Mouse (Mus musculus): ENCODE results near the gene Xndc1. TPM values are rescaled to one million over a fixed set of nuclear protein-coding genes. Genes with fewer than 3 reads are reported as not detected.
A peak's percentile ranks its signal among the peaks of the same experiment; 100 is the strongest.
"Not testable (repeated sequence)": the region's sequence is repeated elsewhere in the genome, so short reads cannot be mapped to it uniquely, and the experiment has no call there.

Xndc1 gene
- polyA plus RNA-seq (2014; fragmentation: Nextera tagmentation; extraction: Ambion mirVana) = 22.7 and 25.8 TPM in 2 replicates

DNA sequence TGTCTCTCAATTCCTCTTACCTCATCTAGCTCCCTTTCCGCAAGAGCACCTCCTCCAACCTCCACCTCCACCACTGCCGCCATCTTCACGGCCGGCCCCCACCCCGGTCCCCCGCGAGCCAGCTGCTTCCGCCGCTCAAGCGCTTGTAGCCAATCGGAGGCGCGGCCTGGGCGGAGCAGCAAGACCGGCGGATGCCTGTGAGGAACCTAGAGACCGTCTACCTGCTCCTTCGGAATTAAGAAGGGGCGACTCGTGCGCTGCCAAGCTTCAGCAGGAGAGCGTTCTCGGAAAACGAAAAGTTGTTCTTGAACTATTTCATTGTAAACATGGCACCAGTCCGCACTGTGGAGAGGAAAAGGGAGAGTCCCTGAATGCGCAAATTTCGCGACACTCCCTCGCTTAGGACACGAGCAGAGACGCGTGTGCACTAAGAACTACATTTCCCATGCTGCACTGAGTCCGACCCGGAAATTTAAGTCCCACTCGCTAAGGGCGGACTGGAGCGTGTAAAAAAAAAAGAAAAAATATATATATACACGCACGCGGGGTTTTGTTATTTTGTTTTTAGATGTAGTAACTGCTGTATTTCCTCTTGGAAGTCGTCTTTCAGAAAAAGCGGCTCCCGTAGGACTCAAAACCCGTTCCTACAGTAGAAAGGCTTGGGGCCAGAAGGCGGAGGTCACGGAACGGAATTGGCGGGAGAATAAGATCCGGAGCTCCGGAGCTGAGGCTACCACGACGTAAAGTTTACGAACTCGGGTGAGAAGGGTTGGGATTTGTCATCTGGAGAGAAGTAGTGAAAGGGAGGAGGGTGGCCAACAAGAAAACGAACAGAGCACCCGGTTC is at the start of gene Xndc1, which contains the start of the genes Rnf121 and Xntrpc:
Gene Xndc1, plus strand, starts transcription at position 466 of the 846 bp plus-strand sequence.
Gene Rnf121, minus strand, starts transcription at position 424 of the 846 bp plus-strand sequence.
Gene Xntrpc, plus strand, starts transcription at position 668 of the 846 bp plus-strand sequence.
- no peaks in the 10 kb centered on the region for H3K9me3 ChIP-seq (ENCODE audit: control insufficient read depth, low read length)
- peak within 1 kb of the TSS; percentile 73 for H3K4me3 ChIP-seq (ENCODE audit: low read depth, low read length)
- H3K4me1 ChIP-seq (replicated peaks; ENCODE audit: control insufficient read depth, insufficient read depth, low read length) = peaks cover 21% of the 10 kb centered on the region
- 0 out of 2 replicates have a peak, but pooled peaks cover 8% of the 10 kb centered on the region for H3K36me3 ChIP-seq (ENCODE audit: control insufficient read depth, insufficient read depth, low read length)
- H3K4me2 ChIP-seq (ENCODE audit: low read length) = peak within 1 kb of the TSS; percentile 90
- ATAC-seq (replicated peaks; ENCODE audit: low FRiP score, low TSS enrichment, low read depth) = peak; percentile 97
- H3K9ac ChIP-seq (ENCODE audit: low read length) = peak within 1 kb of the TSS; percentile 57
- peak within 1 kb of the TSS; percentile 87 for H3K27ac ChIP-seq (ENCODE audit: low read depth)
- under 1% methylated on average over 56 of the region's 56 CpGs for WGBS
- H3K27me3 ChIP-seq (replicated peaks; ENCODE audit: control insufficient read depth, insufficient read depth, low read length) = no peaks in the 10 kb centered on the region
- peak; percentile 98 for DNase-seq (ENCODE audit: low spot score)

DNA sequence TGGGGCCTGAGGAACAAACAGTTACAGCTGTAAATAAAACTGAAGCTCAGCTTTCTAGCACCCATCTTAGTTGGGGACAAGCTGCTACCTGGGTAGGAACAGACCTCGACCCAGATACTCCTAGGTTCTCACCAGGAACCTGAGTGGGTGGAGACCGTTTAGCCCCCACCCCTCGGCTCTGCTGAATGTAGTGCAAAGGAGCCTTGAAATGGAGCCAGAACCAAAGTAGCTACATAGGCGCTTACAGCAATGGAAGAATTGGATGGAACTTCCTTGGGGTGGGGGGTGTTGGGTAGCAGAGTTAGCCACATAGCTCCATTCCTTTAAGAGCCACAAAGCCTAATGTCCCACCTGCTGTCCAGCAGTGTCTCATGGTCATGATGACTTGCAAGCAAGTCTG is 48.4 kb upstream of the Xndc1 start:
- Histone ChIP-seq H3K27ac (ENCODE audit: low read depth) (no peak overlapping the region), H3K4me2 (ENCODE audit: low read length) (no peak overlapping the region), H3K27me3 (replicated peaks; ENCODE audit: control insufficient read depth, insufficient read depth, low read length) (no peaks in the 10 kb centered on the region), H3K4me3 (ENCODE audit: low read depth, low read length) (no peak overlapping the region), H3K9ac (ENCODE audit: low read length) (no peak overlapping the region), H3K4me1 (replicated peaks; ENCODE audit: control insufficient read depth, insufficient read depth, low read length) (no peaks in the 10 kb centered on the region), H3K36me3 (ENCODE audit: control insufficient read depth, insufficient read depth, low read length) (peaks cover 89% of the 10 kb centered on the region), H3K9me3 (ENCODE audit: control insufficient read depth, low read length) (no peaks in the 10 kb centered on the region)
- DNase-seq (ENCODE audit: low spot score) = no peak
- 85% methylated on average over 4 of the region's 4 CpGs for WGBS
- no peak for ATAC-seq (replicated peaks; ENCODE audit: low FRiP score, low TSS enrichment, low read depth)

DNA sequence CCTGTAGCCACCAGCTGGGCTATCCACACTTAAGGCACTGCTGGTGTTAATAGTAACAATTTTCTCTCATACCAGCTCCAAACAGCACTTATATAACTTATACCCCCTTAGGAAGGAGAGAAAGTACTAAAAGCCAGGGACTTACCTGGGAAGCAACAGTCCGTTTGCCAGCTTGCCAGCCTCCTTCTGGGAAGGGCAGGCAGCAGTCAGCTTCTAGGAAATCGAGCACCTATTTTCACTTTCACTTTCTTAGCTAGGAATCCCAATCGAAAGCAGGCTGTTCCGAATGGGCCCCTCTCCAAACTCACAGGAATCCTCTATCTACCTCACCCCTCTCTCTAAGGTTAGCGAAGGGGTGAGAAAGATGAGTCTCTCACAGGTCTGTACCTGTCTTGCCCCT is 47.9 kb upstream of the Xndc1 start:
- Histone ChIP-seq H3K4me1 (replicated peaks; ENCODE audit: control insufficient read depth, insufficient read depth, low read length) (no peaks in the 10 kb centered on the region), H3K27ac (ENCODE audit: low read depth) (no peak overlapping the region), H3K9me3 (ENCODE audit: control insufficient read depth, low read length) (no peaks in the 10 kb centered on the region), H3K36me3 (ENCODE audit: control insufficient read depth, insufficient read depth, low read length) (peaks cover 89% of the 10 kb centered on the region), H3K4me2 (ENCODE audit: low read length) (no peak overlapping the region), H3K4me3 (ENCODE audit: low read depth, low read length) (no peak overlapping the region), H3K9ac (ENCODE audit: low read length) (no peak overlapping the region), H3K27me3 (replicated peaks; ENCODE audit: control insufficient read depth, insufficient read depth, low read length) (no peaks in the 10 kb centered on the region)
- ATAC-seq (replicated peaks; ENCODE audit: low FRiP score, low TSS enrichment, low read depth) (no peak), DNase-seq (ENCODE audit: low spot score) (no peak)
- WGBS = 88% methylated on average over 5 of the region's 5 CpGs

DNA sequence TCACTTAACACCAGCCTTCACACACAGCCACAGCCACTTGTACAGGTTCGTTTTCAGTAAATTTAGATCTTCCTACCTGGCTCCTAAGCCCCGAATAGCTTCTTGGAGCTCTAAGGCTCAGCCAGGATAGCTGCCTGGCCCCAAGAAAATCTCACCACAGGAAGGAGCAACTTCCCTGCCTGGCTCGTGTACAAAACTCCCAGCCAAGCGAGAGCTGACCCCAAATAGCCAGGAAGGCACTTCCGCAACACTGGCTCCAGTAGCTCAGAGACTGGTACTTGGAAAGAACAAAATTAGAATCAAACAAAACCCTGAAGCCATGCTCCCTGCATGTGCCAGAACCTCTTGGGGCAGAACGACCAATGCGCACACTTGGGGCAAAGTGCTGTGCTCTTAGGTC is 47.3 kb upstream of the Xndc1 start:
- H3K27ac ChIP-seq (ENCODE audit: low read depth) = no peak overlapping the region; the same call in 1 of the 2 replicates
- no peak overlapping the region for H3K9ac ChIP-seq (ENCODE audit: low read length)
- 83% methylated on average over 7 of the region's 7 CpGs for WGBS
- H3K4me3 ChIP-seq (ENCODE audit: low read depth, low read length) = no peak overlapping the region
- H3K9me3 ChIP-seq (ENCODE audit: control insufficient read depth, low read length) = no peaks in the 10 kb centered on the region
- H3K4me2 ChIP-seq (ENCODE audit: low read length) = no peak overlapping the region
- no peak for ATAC-seq (replicated peaks; ENCODE audit: low FRiP score, low TSS enrichment, low read depth)
- H3K4me1 ChIP-seq (replicated peaks; ENCODE audit: control insufficient read depth, insufficient read depth, low read length) = no peaks in the 10 kb centered on the region
- H3K36me3 ChIP-seq (ENCODE audit: control insufficient read depth, insufficient read depth, low read length) = peaks cover 89% of the 10 kb centered on the region
- no peak for DNase-seq (ENCODE audit: low spot score)
- H3K27me3 ChIP-seq (replicated peaks; ENCODE audit: control insufficient read depth, insufficient read depth, low read length) = no peaks in the 10 kb centered on the region

DNA sequence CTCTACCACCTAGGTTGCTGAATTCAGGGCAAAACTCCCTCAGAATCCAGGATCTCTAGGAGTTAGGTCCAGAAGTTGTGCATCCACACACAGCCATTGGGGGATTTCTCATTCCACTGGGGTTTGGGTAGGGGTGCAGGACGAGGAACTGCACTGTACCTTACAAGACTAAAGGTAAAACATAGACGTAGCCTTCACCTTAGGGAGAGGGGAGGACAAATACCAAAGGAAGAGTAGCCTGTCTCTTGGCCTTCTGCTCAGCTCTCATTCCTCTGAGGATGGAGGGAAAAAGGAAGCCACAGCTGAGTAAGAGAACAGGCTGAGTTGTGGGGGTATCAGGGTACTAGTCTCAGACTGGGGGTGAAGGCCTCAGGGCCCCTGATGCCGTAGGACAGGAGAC is 46.7 kb upstream of the Xndc1 start, which contains the start of gene Il18bp:
Gene Il18bp, minus strand, starts transcription at position 101 of the 400 bp plus-strand sequence.
- 93% methylated on average over 3 of the region's 3 CpGs for WGBS
- no peak within 1 kb of the TSS for H3K4me3 ChIP-seq (ENCODE audit: low read depth, low read length)
- DNase-seq (ENCODE audit: low spot score) (no peak), ATAC-seq (replicated peaks; ENCODE audit: low FRiP score, low TSS enrichment, low read depth) (no peak)
- H3K9ac ChIP-seq (ENCODE audit: low read length) = no peak within 1 kb of the TSS
- no peaks in the 10 kb centered on the region for H3K4me1 ChIP-seq (replicated peaks; ENCODE audit: control insufficient read depth, insufficient read depth, low read length)
- H3K36me3 ChIP-seq (ENCODE audit: control insufficient read depth, insufficient read depth, low read length) = peaks cover 89% of the 10 kb centered on the region
- H3K27ac ChIP-seq (ENCODE audit: low read depth) = no peak within 1 kb of the TSS; the same call in 1 of the 2 replicates
- H3K4me2 ChIP-seq (ENCODE audit: low read length) = no peak within 1 kb of the TSS
- H3K27me3 ChIP-seq (replicated peaks; ENCODE audit: control insufficient read depth, insufficient read depth, low read length) = no peaks in the 10 kb centered on the region
- no peaks in the 10 kb centered on the region for H3K9me3 ChIP-seq (ENCODE audit: control insufficient read depth, low read length)

DNA sequence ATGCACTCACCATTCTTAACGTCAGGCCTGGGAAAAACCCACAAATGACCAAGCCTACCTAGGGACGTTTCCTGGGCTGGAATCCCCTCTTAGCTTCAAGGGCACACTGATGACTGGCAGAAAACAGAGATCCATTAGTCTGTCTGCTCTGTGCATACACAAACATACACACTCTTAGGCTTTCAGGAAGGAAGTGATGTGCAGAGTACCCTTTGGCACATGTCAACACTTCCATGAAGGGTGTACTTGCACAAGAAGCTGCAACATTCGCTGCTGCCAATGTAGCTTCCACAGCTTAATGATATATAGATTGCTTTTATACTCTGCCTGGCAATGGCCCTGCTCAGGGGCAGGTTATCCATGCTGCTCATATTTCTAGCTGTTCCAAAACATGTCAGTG is 45.9 kb upstream of the Xndc1 start:
- peaks cover 89% of the 10 kb centered on the region for H3K36me3 ChIP-seq (ENCODE audit: control insufficient read depth, insufficient read depth, low read length)
- DNase-seq (ENCODE audit: low spot score) = no peak
- 62% methylated on average over 3 of the region's 3 CpGs for WGBS

DNA sequence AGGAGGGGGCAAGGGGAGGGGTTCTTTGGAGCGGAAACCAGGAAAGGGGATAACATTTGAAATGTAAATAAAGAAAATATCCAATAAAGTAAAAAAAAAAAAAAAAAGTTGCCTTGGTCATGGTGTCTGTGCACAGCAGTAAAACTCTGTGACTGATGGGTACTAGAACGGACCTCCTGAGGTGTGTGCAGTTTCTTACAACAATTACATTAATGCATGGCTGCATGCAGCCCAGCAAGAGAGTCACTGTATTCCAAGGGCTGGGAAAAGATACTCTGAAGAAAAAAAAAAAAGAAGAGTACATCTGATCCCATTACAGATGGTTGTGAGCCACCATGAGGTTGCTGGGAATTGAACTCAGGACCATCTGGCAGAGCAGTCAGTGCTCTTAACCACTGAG is 44.4 kb upstream of the Xndc1 start:
- not testable (repeated sequence) for ATAC-seq (replicated peaks; ENCODE audit: low FRiP score, low TSS enrichment, low read depth); DNase-seq (ENCODE audit: low spot score); H3K27me3 ChIP-seq (replicated peaks; ENCODE audit: control insufficient read depth, insufficient read depth, low read length); H3K4me2 ChIP-seq (ENCODE audit: low read length); H3K4me1 ChIP-seq (replicated peaks; ENCODE audit: control insufficient read depth, insufficient read depth, low read length); H3K9ac ChIP-seq (ENCODE audit: low read length); H3K27ac ChIP-seq (ENCODE audit: low read depth); H3K9me3 ChIP-seq (ENCODE audit: control insufficient read depth, low read length); H3K4me3 ChIP-seq (ENCODE audit: low read depth, low read length)
- 84% methylated on average over 2 of the region's 2 CpGs for WGBS
- peaks cover 85% of the 10 kb centered on the region for H3K36me3 ChIP-seq (ENCODE audit: control insufficient read depth, insufficient read depth, low read length)

More for the DNA sequence above, 45.9 kb upstream of the Xndc1 start:
- Histone ChIP-seq H3K4me3 (ENCODE audit: low read depth, low read length) (no peak overlapping the region), H3K27me3 (replicated peaks; ENCODE audit: control insufficient read depth, insufficient read depth, low read length) (no peaks in the 10 kb centered on the region), H3K4me2 (ENCODE audit: low read length) (no peak overlapping the region), H3K27ac (ENCODE audit: low read depth) (no peak overlapping the region), H3K9me3 (ENCODE audit: control insufficient read depth, low read length) (no peaks in the 10 kb centered on the region), H3K9ac (ENCODE audit: low read length) (no peak overlapping the region), H3K4me1 (replicated peaks; ENCODE audit: control insufficient read depth, insufficient read depth, low read length) (no peaks in the 10 kb centered on the region)
- ATAC-seq (replicated peaks; ENCODE audit: low FRiP score, low TSS enrichment, low read depth) = no peak

DNA sequence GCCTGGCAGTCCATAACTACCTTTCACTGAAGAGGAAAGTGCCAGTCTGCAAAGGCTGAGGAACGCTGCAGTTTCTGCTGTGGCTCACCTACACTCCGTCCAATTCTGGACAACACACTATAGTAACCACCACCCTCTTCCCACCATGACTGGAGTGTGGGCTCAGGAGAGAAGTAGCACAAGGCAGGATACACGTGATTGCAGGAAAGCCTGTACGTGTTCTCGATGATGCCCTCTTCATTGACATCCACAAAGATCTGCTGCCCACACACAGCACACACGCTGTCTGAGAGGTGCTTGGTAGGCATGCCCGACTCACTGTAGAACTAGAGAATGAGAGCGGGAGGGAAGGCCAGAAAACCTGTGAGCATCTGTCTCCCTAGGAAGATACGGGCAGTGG is 41.5 kb upstream of the Xndc1 start:
- Histone ChIP-seq H3K4me1 (replicated peaks; ENCODE audit: control insufficient read depth, insufficient read depth, low read length) (no peaks in the 10 kb centered on the region), H3K4me2 (ENCODE audit: low read length) (no peak overlapping the region), H3K27ac (ENCODE audit: low read depth) (no peak overlapping the region), H3K27me3 (replicated peaks; ENCODE audit: control insufficient read depth, insufficient read depth, low read length) (no peaks in the 10 kb centered on the region), H3K9ac (ENCODE audit: low read length) (no peak overlapping the region), H3K4me3 (ENCODE audit: low read depth, low read length) (no peak overlapping the region), H3K36me3 (ENCODE audit: control insufficient read depth, insufficient read depth, low read length) (peaks cover 75% of the 10 kb centered on the region), H3K9me3 (ENCODE audit: control insufficient read depth, low read length) (no peaks in the 10 kb centered on the region)
- ATAC-seq (replicated peaks; ENCODE audit: low FRiP score, low TSS enrichment, low read depth) (no peak), DNase-seq (ENCODE audit: low spot score) (no peak)
- WGBS = 94% methylated on average over 9 of the region's 9 CpGs
